Mouse (Mus musculus) liver, adult 2 months (tissue): ENCODE measurements around the gene Nsfl1c.

Source experiments
- CTCF ChIP-seq: fragments of 200-500 bp; IDR thresholded peaks from 2 replicates; pipeline ENCODE4 v1.5.1; 2011; ENCODE audit warnings: low read depth, low read length, control low read depth
- POLR2A ChIP-seq: fragments of 200-500 bp; IDR thresholded peaks from 2 replicates; pipeline ENCODE4 v1.6.1; 2011; ENCODE audit warnings: low read length, control low read depth; ENCODE audit not compliant: insufficient read depth; ENCODE audit errors: extremely low read depth

- no peak for TF ChIP-seq CTCF
- no peak for TF ChIP-seq POLR2A
Measured at GRCm38 (mm10) chr2:151504226-151504625, 10.2 kb downstream of the Nsfl1c start.
